Mouse (Mus musculus) adrenal gland, adult 18-20 months (tissue): ENCODE data around the gene Nhlrc1. TPM values are rescaled to one million over a fixed set of nuclear protein-coding genes. Genes with fewer than 3 reads are reported as not detected.

Experiments used
- DNase-seq, 2 experiments: peaks; one replicate each; pipeline ENCODE4 v3.0.0; 2021 to 2022; ENCODE audit warnings: low spot score in 2 of 2
- total RNA-seq, 2 experiments: library from RNA; stranded (reverse); gene quantifications; 1 replicate in 1 of 2; 2 replicates in 1 of 2; pipeline ENCODE4 v1.2.3; 2021

Gene Nhlrc1
- total RNA-seq, 2 experiments from 2014 or later = 4.8 to 5.9 TPM

DNA sequence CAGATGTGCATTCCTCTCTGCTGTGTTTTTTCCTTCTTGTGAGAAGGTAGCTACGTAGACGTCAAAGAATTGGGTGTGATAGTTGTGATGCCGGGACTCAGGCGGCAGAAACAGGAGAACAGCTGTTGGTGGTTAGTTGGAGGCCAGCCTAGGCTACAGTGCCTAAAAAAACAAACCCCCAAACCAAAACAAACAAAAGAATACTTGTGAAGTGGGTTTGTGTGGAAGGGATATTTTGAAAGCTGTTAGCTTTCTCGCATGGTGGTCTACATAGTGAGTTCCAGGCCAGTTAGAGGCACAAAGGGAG, 498 bp upstream of the Nhlrc1 start:
- no peak for DNase-seq

- no peak for DNase-seq
Measured at GRCm38 (mm10) chr13:47013740-47014139, 910 bp downstream of the Nhlrc1 start.

DNA sequence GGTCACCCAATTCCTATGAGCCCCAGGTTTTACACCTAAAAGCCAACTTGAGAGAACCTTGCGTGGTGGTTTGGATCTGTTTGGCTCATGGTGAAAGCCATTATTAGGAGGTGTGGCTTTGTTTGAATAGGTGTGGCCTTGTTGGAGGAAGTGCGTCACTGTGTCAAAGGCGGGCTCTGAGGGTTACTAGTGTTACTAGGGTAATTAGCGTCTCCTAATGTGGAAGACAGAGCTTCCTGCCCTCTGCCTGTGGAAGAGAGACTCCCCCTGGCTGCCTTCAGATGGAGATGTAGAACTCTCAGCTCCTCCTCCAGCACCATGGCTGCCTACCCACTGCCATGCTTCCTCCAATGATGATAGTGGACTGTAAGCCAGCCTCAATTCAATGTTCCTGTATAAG, 13.1 kb downstream of the Nhlrc1 start:
- DNase-seq = no peak

DNA sequence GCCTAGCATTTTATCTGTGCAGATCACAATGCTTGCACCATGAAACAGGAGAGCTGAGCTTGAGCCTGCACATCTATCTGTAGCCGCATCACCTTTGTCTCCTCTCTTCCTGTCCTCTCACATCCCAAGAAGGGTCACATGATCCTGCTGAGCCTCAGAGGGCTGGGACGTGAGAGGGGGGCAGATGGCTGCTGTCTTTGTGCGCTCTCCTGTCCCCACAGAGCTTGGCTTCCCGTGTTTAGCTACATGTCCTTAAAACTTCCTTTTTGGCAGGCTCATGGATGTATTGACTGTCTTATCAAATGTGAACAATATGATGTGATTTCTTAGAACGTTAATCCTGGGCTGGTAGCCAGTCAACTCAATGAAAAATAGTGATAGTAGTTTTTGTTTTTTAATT, 15.2 kb downstream of the Nhlrc1 start:
- no peak for DNase-seq

GRCm38 (mm10) chr13:46997355-46997754, 17.3 kb downstream of the Nhlrc1 start:
- no peak for DNase-seq

DNA sequence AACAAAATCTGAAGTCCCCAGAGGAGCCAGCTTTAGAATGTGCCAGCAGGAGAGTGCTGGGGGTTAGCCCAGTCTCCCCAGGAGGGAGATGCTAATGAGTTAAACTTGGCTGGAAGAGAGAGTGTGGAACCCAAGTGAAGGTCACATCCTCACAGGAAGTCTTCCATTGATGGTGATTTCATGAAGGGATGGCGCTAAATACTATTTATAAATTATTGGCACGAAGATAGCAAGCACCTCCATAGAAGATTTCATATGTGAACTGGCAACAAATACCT, 21.4 kb downstream of the Nhlrc1 start:
- no peak for DNase-seq

- no peak for DNase-seq
Measured at GRCm38 (mm10) chr13:46992516-46993273, 22.0 kb downstream of the Nhlrc1 start.

DNA sequence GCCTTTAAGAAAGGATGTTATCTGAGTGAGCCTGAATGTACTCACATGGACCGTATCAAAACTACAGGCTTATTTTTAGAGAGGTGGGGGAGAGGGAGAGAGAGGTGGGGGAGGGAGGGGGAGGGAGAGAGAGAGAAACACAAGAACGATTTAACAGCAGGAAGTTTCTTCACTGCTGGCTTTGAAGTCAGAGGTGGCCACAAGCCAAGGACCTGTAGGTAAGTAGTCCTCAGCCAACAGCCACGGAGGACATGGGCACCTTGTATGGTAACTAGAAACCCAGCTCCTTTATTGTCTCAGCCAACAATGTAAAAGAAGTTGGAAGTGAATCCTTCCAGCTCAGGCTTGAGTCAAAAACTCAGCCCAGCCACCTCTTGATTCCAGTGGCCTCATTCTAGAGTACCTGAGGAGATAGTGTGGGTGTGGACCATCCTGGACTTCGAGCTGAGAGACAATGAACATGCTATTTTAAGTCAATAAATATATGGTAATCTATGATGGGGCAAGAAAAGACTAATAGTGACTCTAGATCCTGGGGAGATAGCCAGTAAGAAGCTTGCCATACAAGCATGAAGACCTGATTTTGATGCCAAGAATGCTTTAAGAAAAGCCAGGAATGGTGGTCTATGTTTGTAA, 24.2 kb downstream of the Nhlrc1 start:
- DNase-seq = no peak

DNA sequence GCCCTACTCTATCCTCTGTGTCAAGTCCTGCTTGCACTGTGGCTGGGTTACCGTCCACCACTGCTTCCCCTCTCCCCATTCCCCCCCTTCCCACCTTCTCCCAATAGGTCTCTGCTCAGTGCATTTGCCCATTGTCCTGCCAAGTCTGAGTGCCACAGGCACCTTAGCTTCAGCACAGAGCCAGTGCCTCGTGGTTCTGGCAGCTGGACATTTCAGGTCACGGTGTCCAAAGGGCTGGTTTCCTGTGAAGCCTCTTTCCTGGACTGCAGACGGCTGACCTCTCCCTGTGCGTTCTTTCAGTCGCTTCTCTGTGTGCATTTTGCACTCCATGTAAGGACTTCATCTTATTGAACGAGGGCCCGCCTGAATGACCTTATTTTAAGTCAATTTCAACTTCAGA, 26.7 kb downstream of the Nhlrc1 start:
- DNase-seq = no peak

- DNase-seq = no peak
Measured at GRCm38 (mm10) chr13:46986208-46986607, 28.4 kb downstream of the Nhlrc1 start.

DNA sequence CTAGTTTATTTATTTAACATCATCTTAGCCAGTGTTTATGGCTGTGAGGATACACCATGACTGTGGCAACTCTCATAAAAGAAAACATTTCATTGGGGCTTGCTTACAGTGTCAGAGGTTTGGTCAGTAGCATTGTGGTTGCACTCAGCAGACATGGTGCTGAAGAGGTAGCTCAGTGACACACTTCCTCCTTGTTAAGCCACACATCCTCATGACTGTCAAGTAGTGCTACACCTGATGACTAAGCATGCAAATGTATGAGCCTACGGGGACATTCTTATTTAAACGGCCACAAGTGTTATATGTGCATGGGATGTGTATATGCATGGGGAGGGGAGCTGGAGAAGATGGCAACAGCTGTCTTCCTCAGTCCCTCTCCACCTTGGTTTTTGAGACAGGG, 30.8 kb downstream of the Nhlrc1 start:
- DNase-seq = no peak

- no peak for DNase-seq
Measured at GRCm38 (mm10) chr13:46979836-46980490, 34.7 kb downstream of the Nhlrc1 start.

- no peak for DNase-seq
Measured at GRCm38 (mm10) chr13:46976532-46976931, 38.1 kb downstream of the Nhlrc1 start.

GRCm38 (mm10) chr13:46975930-46976329, 38.7 kb downstream of the Nhlrc1 start:
- no peak for DNase-seq

GRCm38 (mm10) chr13:46975031-46975551, 39.6 kb downstream of the Nhlrc1 start:
- no peak for DNase-seq

DNA sequence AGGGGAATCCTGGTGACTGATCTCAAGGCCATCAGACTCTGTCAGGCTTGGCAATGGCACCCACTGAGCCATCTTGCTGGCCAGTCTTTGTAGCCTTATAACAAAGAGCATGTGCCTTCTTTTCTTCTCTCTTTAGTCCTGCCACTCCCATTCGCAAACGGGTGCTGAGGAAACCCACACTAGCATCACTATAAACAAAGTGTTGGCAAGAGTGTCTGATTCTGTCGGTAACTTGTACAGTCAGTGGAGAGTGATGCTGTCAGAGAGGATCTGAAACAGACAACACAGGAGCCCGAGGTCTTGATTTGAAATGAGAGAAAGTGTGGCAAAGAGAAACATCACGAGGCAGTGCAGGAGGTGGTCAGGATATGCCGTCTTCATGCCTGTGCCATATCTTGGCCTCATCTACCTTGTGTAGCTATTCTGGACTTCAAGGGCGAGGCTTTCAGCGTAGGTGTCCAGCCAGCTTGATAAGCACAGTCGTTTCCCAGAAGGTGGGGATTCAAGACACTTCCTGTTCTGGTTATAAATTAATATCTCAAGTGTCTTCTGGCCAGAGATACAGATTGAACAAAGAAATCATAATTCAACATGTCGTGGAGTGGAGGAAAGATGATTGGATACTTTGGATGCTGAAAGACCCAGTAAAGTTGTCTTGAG, 44.2 kb downstream of the Nhlrc1 start:
- DNase-seq = no peak

DNA sequence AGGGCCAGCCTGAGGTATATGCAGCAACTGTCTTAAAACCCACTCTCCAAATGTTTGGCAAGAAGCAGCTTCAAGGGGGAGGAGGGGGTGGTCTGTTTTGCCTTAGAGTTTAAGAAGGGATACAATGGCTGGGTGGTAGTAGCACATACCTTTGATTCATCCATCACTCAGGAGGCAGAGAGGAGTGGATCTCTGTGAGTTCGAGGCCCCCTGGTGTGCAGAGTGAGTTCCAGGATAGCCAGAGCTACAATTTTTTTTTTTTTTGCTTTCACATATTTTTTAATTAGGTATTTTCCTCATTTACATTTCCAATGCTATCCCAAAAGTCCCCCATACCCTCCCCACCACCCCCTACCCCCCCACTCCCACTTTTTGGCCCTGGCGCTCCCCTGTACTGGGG, 46.0 kb downstream of the Nhlrc1 start:
- DNase-seq = no peak

GRCm38 (mm10) chr13:46967308-46967707, 47.3 kb downstream of the Nhlrc1 start:
- DNase-seq = no peak
